Mouse (Mus musculus) liver, postnatal 0 days (tissue): Measurements from ENCODE around the gene Aida. TPM values are rescaled to one million over a fixed set of nuclear protein-coding genes. Genes with fewer than 3 reads are reported as not detected.
A peak's percentile ranks its signal among the peaks of the same experiment; 100 is the strongest.
"Not testable (repeated sequence)": the region's sequence is repeated elsewhere in the genome, so short reads cannot be mapped to it uniquely, and the experiment has no call there.

Experiments used
- ATAC-seq: fragments of 200-750 bp; cut with Nextera tagmentation; 2 replicates; pipeline ENCODE4 v1.8.0; 2017; ENCODE audit warnings: mild to moderate bottlenecking, moderate library complexity
- DNase-seq: peaks from one replicate; pipeline ENCODE4 v3.0.0-alpha.2; 2016
- H3K27ac ChIP-seq: fragments of 300-500 bp; sonication (generic); 2 replicates; pipeline ENCODE4 v1.5.1; 2014; ENCODE audit warnings: antibody characterized with exemption, moderate library complexity, mild to moderate bottlenecking, low read depth
- H3K27me3 ChIP-seq: fragments of 300-500 bp; sonication (generic); 2 replicates; pipeline ENCODE4 v1.6.1; 2014; ENCODE audit warnings: low read length, control low read depth, mixed read lengths; ENCODE audit not compliant: insufficient read depth
- H3K36me3 ChIP-seq: fragments of 300-500 bp; sonication (generic); replicated peaks from 2 replicates; pipeline ENCODE4 v1.6.1; 2014; ENCODE audit warnings: mild to moderate bottlenecking, control low read depth, low read length, moderate library complexity, mixed read lengths; ENCODE audit not compliant: insufficient read depth
- H3K4me1 ChIP-seq: fragments of 300-500 bp; sonication (generic); 2 replicates; pipeline ENCODE4 v1.6.1; 2014; ENCODE audit warnings: antibody characterized with exemption, mild to moderate bottlenecking, control low read depth; ENCODE audit not compliant: insufficient read depth
- H3K4me2 ChIP-seq: fragments of 300-500 bp; sonication (generic); 2 replicates; pipeline ENCODE4 v1.6.1; 2014; ENCODE audit warnings: low read depth, mild to moderate bottlenecking, low read length, moderate library complexity, mixed read lengths
- H3K4me3 ChIP-seq: fragments of 300-500 bp; sonication (generic); 2 replicates; pipeline ENCODE4 v1.5.1; 2014; ENCODE audit warnings: low read depth, low read length
- H3K9ac ChIP-seq: fragments of 300-500 bp; sonication (generic); replicated peaks from 2 replicates; pipeline ENCODE4 v1.6.1; 2014; ENCODE audit warnings: mild to moderate bottlenecking, moderate library complexity
- H3K9me3 ChIP-seq: fragments of 300-500 bp; sonication (generic); 2 replicates; pipeline ENCODE4 v1.6.1; 2016; ENCODE audit warnings: mild to moderate bottlenecking, control low read depth, low read length, mixed read lengths
- CTCF ChIP-seq: sonication (generic); IDR thresholded peaks from 2 replicates; pipeline ENCODE4 v1.5.1; 2016; ENCODE audit warnings: antibody characterized with exemption, low read depth
- EP300 ChIP-seq: IDR thresholded peaks from 2 replicates; pipeline ENCODE4 v1.6.1; 2016; ENCODE audit warnings: antibody characterized with exemption, low read depth, mild to moderate bottlenecking
- WGBS: fragments of 180-500 bp; shearing (Covaris S2); extraction: QIAGEN DNeasy Blood & Tissue Kit; methylation state at CpG from one replicate; pipeline ENCODE4 v1.1.7; 2014; ENCODE audit not compliant: insufficient replicate concordance; 5-methylcytosine and 5-hydroxymethylcytosine counted together
- polyA plus RNA-seq: library from polyadenylated mRNA; unstranded; fragments of >200 nt; fragmentation: Nextera tagmentation; extraction: Ambion mirVana; gene quantifications from 2 replicates; pipeline ENCODE4 v1.2.1, GENCODE M21; 2015

The Aida gene
- polyA plus RNA-seq, 1 experiment from 2014 or later: 11.8 TPM

GRCm38 (mm10) chr1:183324433-183324832, 28.0 kb downstream of the Aida start:
- ATAC-seq: no peak
- H3K27ac ChIP-seq: no peak overlapping the region
- TF ChIP-seq EP300: no peak
- TF ChIP-seq CTCF: no peak
- no peaks in the 10 kb centered on the region for H3K4me1 ChIP-seq
- 92% methylated on average over 6 of the region's 6 CpGs for WGBS
- DNase-seq: no peak
- H3K4me2 ChIP-seq: no peak overlapping the region
- peaks cover 61% of the 10 kb centered on the region for H3K36me3 ChIP-seq
- no peak overlapping the region for H3K4me3 ChIP-seq
- H3K27me3 ChIP-seq: no peaks in the 10 kb centered on the region
- H3K9me3 ChIP-seq: peaks cover 3% of the 10 kb centered on the region; the same call in 1 of the 2 replicates
- H3K9ac ChIP-seq: no peak overlapping the region

GRCm38 (mm10) chr1:183327171-183327570, 30.8 kb downstream of the Aida start:
- TF ChIP-seq CTCF: no peak
- TF ChIP-seq EP300: no peak
- no peak overlapping the region for H3K4me3 ChIP-seq
- 85% methylated on average over 8 of the region's 8 CpGs for WGBS
- H3K9me3 ChIP-seq: peaks cover 3% of the 10 kb centered on the region; the same call in 1 of the 2 replicates
- DNase-seq (no peak), ATAC-seq (no peak)
- peaks cover 69% of the 10 kb centered on the region for H3K36me3 ChIP-seq
- no peaks in the 10 kb centered on the region for H3K27me3 ChIP-seq
- H3K27ac ChIP-seq: no peak overlapping the region
- no peak overlapping the region for H3K4me2 ChIP-seq
- H3K4me1 ChIP-seq: no peaks in the 10 kb centered on the region
- H3K9ac ChIP-seq: no peak overlapping the region

DNA sequence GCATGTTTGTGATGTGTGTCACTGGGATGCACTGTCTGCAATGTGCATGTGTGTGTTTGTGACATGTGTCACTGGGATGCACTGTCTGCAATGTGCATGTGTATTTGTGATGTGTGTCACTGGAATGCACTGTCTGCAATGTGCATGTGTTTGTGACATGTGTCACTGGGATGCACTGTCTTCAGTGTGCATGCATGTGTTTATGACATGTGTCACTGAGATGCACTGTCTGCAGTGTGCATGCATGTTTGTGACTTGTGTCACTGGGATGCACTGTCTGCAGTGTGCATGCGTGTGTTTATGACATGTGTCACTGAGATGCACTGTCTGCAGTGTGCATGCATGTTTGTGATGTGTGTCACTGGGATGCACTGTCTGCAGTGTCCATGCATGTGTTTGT, 46.5 kb downstream of the Aida start:
- H3K9ac ChIP-seq, ATAC-seq, H3K4me1 ChIP-seq, H3K27ac ChIP-seq, H3K27me3 ChIP-seq, DNase-seq, H3K4me2 ChIP-seq, H3K4me3 ChIP-seq, H3K9me3 ChIP-seq: not testable (repeated sequence)
- peaks cover 33% of the 10 kb centered on the region for H3K36me3 ChIP-seq
- 95% methylated on average over 1 of the region's 1 CpGs for WGBS

DNA sequence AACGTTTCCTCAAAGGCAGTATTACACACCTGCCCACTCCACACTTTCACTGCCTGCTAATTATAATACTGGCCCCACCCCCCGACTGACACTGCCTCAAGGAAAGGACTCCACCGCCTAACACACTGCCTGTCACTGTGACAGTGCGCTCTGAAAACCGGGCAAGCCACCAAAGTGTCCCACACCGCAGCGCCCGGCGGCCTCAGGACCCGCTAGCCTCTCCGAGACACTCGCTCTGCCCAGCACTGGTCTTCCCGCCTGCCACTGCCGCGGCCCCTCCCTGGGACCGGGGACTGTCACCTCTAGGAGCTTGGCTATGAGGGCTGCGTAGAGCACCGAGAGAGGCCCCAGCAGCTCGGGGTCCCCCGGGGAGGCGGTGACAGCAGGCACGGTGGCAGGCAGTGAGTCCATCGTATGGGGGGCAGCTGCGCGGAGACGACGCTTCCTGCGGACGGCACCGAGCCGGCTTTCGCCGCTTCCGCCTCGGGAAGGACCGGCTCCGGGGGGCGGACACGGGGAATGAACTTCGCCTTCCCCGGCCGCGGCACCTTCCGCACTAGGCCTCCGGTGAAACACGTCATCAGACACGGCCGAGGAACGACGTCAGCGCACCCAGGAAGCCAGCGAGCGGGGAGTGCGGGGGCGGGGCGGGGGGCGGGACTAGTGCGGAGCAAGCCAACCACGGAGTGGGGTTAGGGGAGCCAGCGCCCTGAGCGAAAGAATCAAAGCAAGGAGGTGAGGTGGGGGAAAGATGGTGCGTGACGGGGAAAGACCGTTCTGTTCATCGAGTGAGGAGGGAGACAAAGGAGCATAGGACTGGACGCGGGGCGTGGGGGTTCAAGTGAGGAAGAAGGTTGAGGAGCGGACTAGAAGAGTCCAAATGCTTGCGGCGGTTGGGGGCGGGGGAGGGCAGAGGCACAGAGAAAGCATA, 48.8 kb downstream of the Aida start:
- Histone ChIP-seq H3K9me3 (no peaks in the 10 kb centered on the region), H3K4me3 (peak overlapping the region; percentile 91), H3K36me3 (peaks cover 27% of the 10 kb centered on the region), H3K4me1 (peaks cover 7% of the 10 kb centered on the region), H3K9ac (peak overlapping the region; percentile 97), H3K27me3 (no peaks in the 10 kb centered on the region), H3K4me2 (peak overlapping the region; percentile 83), H3K27ac (peak overlapping the region; percentile 97)
- peak; percentile 94 for ATAC-seq
- WGBS: under 1% methylated on average over 70 of the region's 72 CpGs
- TF ChIP-seq EP300 (no peak), CTCF (no peak)
- DNase-seq: peak; percentile 98

DNA sequence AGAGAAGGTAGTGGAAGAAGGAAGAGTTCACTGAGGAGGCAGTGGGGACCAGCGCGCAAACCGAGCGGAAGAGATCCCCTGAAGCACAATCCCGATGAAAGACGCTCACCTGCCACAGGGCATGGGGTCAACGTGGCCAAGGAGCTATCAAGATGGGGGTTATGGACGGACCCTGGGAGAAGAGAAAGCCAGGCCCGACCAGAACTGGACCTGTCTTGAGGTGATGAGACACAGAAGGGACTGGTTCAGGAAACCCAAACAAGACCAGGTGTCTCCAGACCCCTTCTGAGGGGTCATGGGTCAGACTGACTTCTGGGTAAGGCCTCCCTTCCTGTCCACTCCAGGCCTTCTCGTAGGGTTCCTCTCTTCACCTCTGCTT, 49.4 kb downstream of the Aida start:
- peak overlapping the region; percentile 91 for H3K4me3 ChIP-seq
- peak overlapping the region; percentile 97 for H3K27ac ChIP-seq
- 4% methylated on average over 10 of the region's 10 CpGs for WGBS
- H3K27me3 ChIP-seq: no peaks in the 10 kb centered on the region
- no peak for ATAC-seq
- H3K4me2 ChIP-seq: peak overlapping the region; percentile 83
- H3K4me1 ChIP-seq: peaks cover 7% of the 10 kb centered on the region
- no peak for TF ChIP-seq CTCF
- TF ChIP-seq EP300: no peak
- no peak for DNase-seq
- H3K9me3 ChIP-seq: no peaks in the 10 kb centered on the region
- peaks cover 21% of the 10 kb centered on the region for H3K36me3 ChIP-seq
- H3K9ac ChIP-seq: peak overlapping the region; percentile 97

GRCm38 (mm10) chr1:183349840-183350239, 53.5 kb downstream of the Aida start:
- Histone ChIP-seq H3K9ac (no peak overlapping the region), H3K27me3 (no peaks in the 10 kb centered on the region), H3K4me2 (no peak overlapping the region), H3K9me3 (no peaks in the 10 kb centered on the region), H3K36me3 (peaks cover 27% of the 10 kb centered on the region), H3K4me3 (no peak overlapping the region), H3K27ac (0 out of 2 replicates have a peak overlapping the region, but pooled peaks have one; percentile 62), H3K4me1 (peaks cover 7% of the 10 kb centered on the region)
- TF ChIP-seq CTCF (peak; percentile 86), EP300 (peak; percentile 66; the same call in 1 of the 2 replicates)
- ATAC-seq: peak; percentile 50
- peak; percentile 80 for DNase-seq
- 10% methylated on average over 6 of the region's 6 CpGs for WGBS
